Mouse (Mus musculus) brown adipose tissue, adult 24 weeks (tissue): ENCODE data around the gene Zfp865. TPM values are rescaled to one million over a fixed set of nuclear protein-coding genes. Genes with fewer than 3 reads are reported as not detected.
A peak's percentile ranks its signal among the peaks of the same experiment; 100 is the strongest.
"Not testable (repeated sequence)": the region's sequence is repeated elsewhere in the genome, so short reads cannot be mapped to it uniquely, and the experiment has no call there.

Experiments
- H3K27ac ChIP-seq: fragments of 200-500 bp; replicated peaks from 2 replicates; pipeline ENCODE4 v1.5.1; 2012; ENCODE audit warnings: low read depth, mild to moderate bottlenecking, low read length
- H3K4me1 ChIP-seq: fragments of 200-500 bp; 2 replicates; pipeline ENCODE4 v1.6.1; 2012; ENCODE audit warnings: low read length, mixed read lengths; ENCODE audit not compliant: control insufficient read depth, insufficient read depth, insufficient read length
- H3K4me3 ChIP-seq: fragments of 200-500 bp; 2 replicates; pipeline ENCODE4 v1.5.1; 2012; ENCODE audit warnings: low read depth, mild to moderate bottlenecking, low read length, moderate library complexity; ENCODE audit not compliant: insufficient read depth
- polyA plus RNA-seq: library from polyadenylated mRNA; stranded (reverse); fragments of >200 nt; gene quantifications from 2 replicates; pipeline ENCODE4 v1.2.4, GENCODE M21; 2012; ENCODE audit not compliant: missing spikeins, insufficient read depth, insufficient read length

Zfp865 gene
- polyA plus RNA-seq, 1 experiment: 10.9 TPM

GRCm38 (mm10) chr7:5002876-5003275, 17.3 kb upstream of the Zfp865 start:
- not testable (repeated sequence) for H3K4me3 ChIP-seq, H3K27ac ChIP-seq

GRCm38 (mm10) chr7:5008229-5008628, 11.9 kb upstream of the Zfp865 start:
- no peak overlapping the region for H3K4me3 ChIP-seq
- H3K4me1 ChIP-seq: no peaks in the 10 kb centered on the region
- no peak overlapping the region for H3K27ac ChIP-seq

More at GRCm38 (mm10) chr7:5002876-5003275, 17.3 kb upstream of the Zfp865 start:
- not testable (repeated sequence) for H3K4me1 ChIP-seq

GRCm38 (mm10) chr7:5012681-5013513, 7.3 kb upstream of the Zfp865 start:
- H3K27ac ChIP-seq: no peak overlapping the region
- peaks cover 1% of the 10 kb centered on the region; the same call in 1 of the 2 replicates for H3K4me1 ChIP-seq
- H3K4me3 ChIP-seq: no peak overlapping the region

GRCm38 (mm10) chr7:5014251-5015117, 5.7 kb upstream of the Zfp865 start, which contains the start of the genes Zfp524 and Fiz1:
Zfp524 (plus strand) TSS chr7:5014415.
Fiz1 (minus strand) TSS chr7:5014697.
- Histone ChIP-seq H3K27ac (peak within 1 kb of the TSS; percentile 99), H3K4me1 (peaks cover 3% of the 10 kb centered on the region; the same call in 1 of the 2 replicates), H3K4me3 (peak within 1 kb of the TSS; percentile 98)

- peak within 1 kb of the TSS; percentile 99 for H3K27ac ChIP-seq
- peaks cover 3% of the 10 kb centered on the region; the same call in 1 of the 2 replicates for H3K4me1 ChIP-seq
- H3K4me3 ChIP-seq: peak within 1 kb of the TSS; percentile 98
Measured at GRCm38 (mm10) chr7:5015118-5016001, 4.8 kb upstream of the Zfp865 start, which contains the start of gene Gm44973. Gm44973 (plus strand) TSS chr7:5015496.

GRCm38 (mm10) chr7:5016057-5016456, 4.1 kb upstream of the Zfp865 start:
- H3K4me1 ChIP-seq: peaks cover 3% of the 10 kb centered on the region; the same call in 1 of the 2 replicates
- peak overlapping the region; percentile 77 for H3K27ac ChIP-seq
- H3K4me3 ChIP-seq: peak overlapping the region; percentile 75

- Histone ChIP-seq H3K4me1 (peaks cover 7% of the 10 kb centered on the region; the same call in 1 of the 2 replicates), H3K27ac (no peak overlapping the region), H3K4me3 (no peak overlapping the region)
Measured at GRCm38 (mm10) chr7:5016920-5017319, 3.3 kb upstream of the Zfp865 start.

- Histone ChIP-seq H3K4me1 (peaks cover 7% of the 10 kb centered on the region; the same call in 1 of the 2 replicates), H3K27ac (no peak overlapping the region), H3K4me3 (no peak overlapping the region)
Measured at GRCm38 (mm10) chr7:5017352-5017751, 2.8 kb upstream of the Zfp865 start.

- Histone ChIP-seq H3K4me1 (peaks cover 7% of the 10 kb centered on the region; the same call in 1 of the 2 replicates), H3K27ac (no peak overlapping the region), H3K4me3 (no peak overlapping the region)
Measured at GRCm38 (mm10) chr7:5017931-5018330, 2.2 kb upstream of the Zfp865 start.

- H3K4me1 ChIP-seq: not testable (repeated sequence)
- H3K4me3 ChIP-seq: peak overlapping the region; percentile 64
- peak overlapping the region; percentile 93 for H3K27ac ChIP-seq
Measured at GRCm38 (mm10) chr7:5019576-5019975, 600 bp upstream of the Zfp865 start.

- Histone ChIP-seq H3K4me3 (peak overlapping the region; percentile 64), H3K4me1 (peaks cover 7% of the 10 kb centered on the region; the same call in 1 of the 2 replicates)
Measured at GRCm38 (mm10) chr7:5020685-5021084, 509 bp downstream of the Zfp865 start.

GRCm38 (mm10) chr7:5021197-5021596, 1.0 kb downstream of the Zfp865 start:
- Histone ChIP-seq H3K27ac (peak overlapping the region; percentile 88; the same call in 1 of the 2 replicates), H3K4me3 (peak overlapping the region; percentile 64), H3K4me1 (peaks cover 7% of the 10 kb centered on the region; the same call in 1 of the 2 replicates)

More at GRCm38 (mm10) chr7:5020685-5021084, 509 bp downstream of the Zfp865 start:
- H3K27ac ChIP-seq: peak overlapping the region; percentile 88

GRCm38 (mm10) chr7:5029543-5029942, 9.4 kb downstream of the Zfp865 start:
- Histone ChIP-seq H3K4me1 (no peaks in the 10 kb centered on the region), H3K4me3 (no peak overlapping the region)

GRCm38 (mm10) chr7:5029946-5030345, 9.8 kb downstream of the Zfp865 start:
- H3K4me3 ChIP-seq: no peak overlapping the region
- H3K4me1 ChIP-seq: no peaks in the 10 kb centered on the region

More at GRCm38 (mm10) chr7:5029543-5029942, 9.4 kb downstream of the Zfp865 start:
- no peak overlapping the region for H3K27ac ChIP-seq

More at GRCm38 (mm10) chr7:5029946-5030345, 9.8 kb downstream of the Zfp865 start:
- no peak overlapping the region for H3K27ac ChIP-seq
